Mouse (Mus musculus) urinary bladder, postnatal 36 days (tissue): ENCODE data around the gene Pla2g5.

Source experiments
- DNase-seq, 2 experiments: peaks; one replicate each; pipeline ENCODE4 v3.0.0; 2022; ENCODE audit warnings: low spot score in 2 of 2, mixed read lengths in 1 of 2

Gene Pla2g5

GRCm38 (mm10) chr4:138797217-138797570 lies 66.1 kb downstream of the Pla2g5 start:
- no peak for DNase-seq

- no peak for DNase-seq
Observed at GRCm38 (mm10) chr4:138796513-138797216, 66.6 kb downstream of the Pla2g5 start.

- no peak for DNase-seq
Observed at GRCm38 (mm10) chr4:138794344-138794743, 68.9 kb downstream of the Pla2g5 start.

- peak in 1 of 2 experiments; percentile 23 for DNase-seq
Observed at GRCm38 (mm10) chr4:138793276-138793675, 70.0 kb downstream of the Pla2g5 start.

- peak; percentile 30 to 39 for DNase-seq
Observed at GRCm38 (mm10) chr4:138792599-138792998, 70.7 kb downstream of the Pla2g5 start.

GRCm38 (mm10) chr4:138791452-138791851 lies 71.8 kb downstream of the Pla2g5 start:
- no peak for DNase-seq

- DNase-seq = no peak
Observed at GRCm38 (mm10) chr4:138788381-138788780, 74.9 kb downstream of the Pla2g5 start.

- no peak for DNase-seq
Observed at GRCm38 (mm10) chr4:138786141-138786540, 77.1 kb downstream of the Pla2g5 start.

- no peak for DNase-seq
Observed at GRCm38 (mm10) chr4:138785721-138786120, 77.6 kb downstream of the Pla2g5 start.

- no peak for DNase-seq
Observed at GRCm38 (mm10) chr4:138782098-138782497, 81.2 kb downstream of the Pla2g5 start.

GRCm38 (mm10) chr4:138780300-138780699 lies 83.0 kb downstream of the Pla2g5 start:
- no peak for DNase-seq

- DNase-seq = no peak
Observed at GRCm38 (mm10) chr4:138777417-138778407, 85.6 kb downstream of the Pla2g5 start.

GRCm38 (mm10) chr4:138775435-138775834 lies 87.8 kb downstream of the Pla2g5 start, which contains the start of gene Pla2g2d:
Gene Pla2g2d (plus strand): TSS chr4:138775735.
- no peak for DNase-seq

GRCm38 (mm10) chr4:138772386-138772785 lies 90.9 kb downstream of the Pla2g5 start:
- no peak for DNase-seq

GRCm38 (mm10) chr4:138771970-138772369 lies 91.3 kb downstream of the Pla2g5 start:
- no peak for DNase-seq

GRCm38 (mm10) chr4:138762266-138762665 lies 101.0 kb downstream of the Pla2g5 start:
- no peak for DNase-seq

- no peak for DNase-seq
Observed at GRCm38 (mm10) chr4:138757416-138757815, 105.9 kb downstream of the Pla2g5 start, which contains the start of gene Pla2g2f. Gene Pla2g2f (minus strand): TSS chr4:138757626.

- DNase-seq = no peak
Observed at GRCm38 (mm10) chr4:138755983-138756382, 107.3 kb downstream of the Pla2g5 start.

- DNase-seq = no peak
Observed at GRCm38 (mm10) chr4:138755439-138755838, 107.8 kb downstream of the Pla2g5 start.

- no peak for DNase-seq
Observed at GRCm38 (mm10) chr4:138754432-138754831, 108.8 kb downstream of the Pla2g5 start.

GRCm38 (mm10) chr4:138753608-138754007 lies 109.7 kb downstream of the Pla2g5 start:
- no peak for DNase-seq

GRCm38 (mm10) chr4:138752603-138753002 lies 110.7 kb downstream of the Pla2g5 start:
- no peak for DNase-seq
